Mouse (Mus musculus): ENCODE data around the gene 4933415F23Rik.
A peak's percentile ranks its signal among the peaks of the same experiment; 100 is the strongest.
"Not testable (repeated sequence)": the region's sequence is repeated elsewhere in the genome, so short reads cannot be mapped to it uniquely, and the experiment has no call there.

4933415F23Rik gene

GRCm38 (mm10) chr1:23102021-23102420 lies at the start of gene 4933415F23Rik:
TSS of gene 4933415F23Rik (minus strand) at chr1:23102253.
- no peak for DNase-seq (ENCODE audit: extremely low spot score, low read depth, low spot score)

DNA sequence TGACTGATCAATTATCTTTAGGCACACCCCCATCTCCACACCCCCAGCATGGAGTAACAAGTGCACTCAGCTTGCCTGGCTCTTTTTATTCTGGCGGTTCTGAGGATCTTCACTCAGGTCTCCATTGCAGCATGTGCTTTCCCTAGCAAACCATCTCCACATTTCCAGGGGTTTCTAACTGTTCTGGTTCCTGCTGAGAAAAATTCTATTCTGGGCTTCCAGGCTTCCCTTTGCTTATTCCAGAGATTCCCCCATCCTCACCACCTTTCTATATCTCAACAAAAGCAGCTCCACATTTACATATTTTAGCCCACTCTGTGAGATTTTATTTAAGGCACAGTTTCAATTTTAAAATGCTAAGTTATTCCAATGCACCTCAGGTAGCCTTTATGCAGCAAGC lies 49.7 kb upstream of the 4933415F23Rik start:
- DNase-seq (ENCODE audit: extremely low spot score, low read depth, low spot score) = no peak

DNA sequence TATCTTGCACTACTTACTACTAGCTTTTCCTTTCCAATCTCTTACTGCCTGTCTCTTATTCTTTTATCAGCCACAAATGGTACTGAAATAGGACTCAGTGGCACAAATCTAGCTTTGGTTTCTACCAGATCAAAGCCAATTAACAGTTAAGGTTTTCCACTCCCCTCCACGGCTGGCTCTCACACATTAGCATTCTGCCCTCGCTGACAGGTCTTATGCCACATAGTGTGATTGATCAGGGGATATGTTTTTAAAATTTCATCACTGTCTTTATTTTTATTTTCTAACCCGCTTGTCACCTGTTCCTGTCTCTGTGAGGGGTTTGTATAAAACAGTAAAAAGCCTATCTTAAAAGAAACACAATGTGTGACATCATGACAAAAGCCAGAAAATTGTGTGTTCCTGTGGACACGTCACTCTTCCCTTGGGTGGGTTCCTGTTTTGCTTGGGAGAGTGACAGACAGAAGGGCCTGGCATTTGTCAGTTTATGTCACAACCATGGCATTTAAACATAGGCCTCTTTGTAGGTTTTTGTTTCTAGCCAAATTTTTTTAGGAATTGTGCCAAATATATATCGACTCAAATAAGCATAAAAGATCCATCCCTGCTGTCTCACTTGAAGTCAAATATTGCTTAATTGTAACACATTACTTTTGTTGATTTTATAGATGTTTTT lies 44.3 kb upstream of the 4933415F23Rik start:
- DNase-seq (ENCODE audit: extremely low spot score, low read depth, low spot score) = no peak

DNA sequence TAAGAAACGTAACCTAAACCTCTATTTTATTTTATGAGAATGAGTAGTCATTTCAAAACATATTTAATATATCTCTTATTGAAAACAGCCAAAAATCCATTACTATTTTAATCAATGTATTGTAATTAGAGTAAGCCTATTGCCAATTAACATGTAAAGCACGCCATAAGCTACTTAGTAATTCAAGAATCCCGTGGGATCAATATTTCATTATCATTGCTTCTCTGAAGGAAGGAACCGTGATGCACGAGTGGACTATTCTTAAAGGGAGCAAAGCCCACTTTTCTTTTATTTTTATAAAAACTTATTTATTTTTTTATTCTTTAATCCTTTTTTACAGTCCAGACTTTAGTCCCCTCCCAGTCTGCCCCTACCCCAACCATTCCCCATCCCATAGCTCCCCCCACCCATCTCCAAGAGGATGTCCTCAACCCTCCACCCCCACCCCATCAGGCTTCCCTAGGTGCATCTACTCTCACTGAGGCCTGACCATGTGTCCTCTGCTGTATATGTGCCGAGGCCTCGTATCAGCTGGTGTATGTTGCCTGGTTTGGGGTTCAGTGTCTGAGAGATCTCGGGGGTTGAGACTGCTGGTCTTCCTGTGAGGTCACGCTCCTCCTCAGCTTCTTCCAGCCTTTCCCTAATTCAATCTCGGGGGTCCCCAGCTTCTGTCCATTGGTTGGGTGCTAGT lies 39.2 kb upstream of the 4933415F23Rik start:
- no peak for DNase-seq (ENCODE audit: extremely low spot score, low read depth, low spot score)

DNA sequence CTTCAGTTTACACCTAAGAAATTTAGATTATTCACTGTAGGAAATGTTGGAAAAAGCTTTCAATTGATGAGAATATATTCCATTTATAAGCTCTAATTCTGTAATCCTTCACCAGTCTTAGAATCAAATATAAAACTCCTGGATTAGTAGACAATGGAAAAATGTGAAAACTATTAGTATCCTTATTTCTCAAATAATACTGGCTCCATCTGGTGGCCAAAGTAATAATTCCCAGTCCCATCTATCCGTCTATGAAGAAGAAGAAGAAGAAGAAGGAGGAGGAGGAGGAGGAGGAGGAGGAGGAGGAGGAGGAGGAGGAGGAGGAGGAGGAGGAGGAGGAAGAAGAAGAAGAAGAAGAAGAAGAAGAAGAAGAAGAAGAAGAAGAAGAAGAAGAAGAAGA lies 38.5 kb upstream of the 4933415F23Rik start:
- not testable (repeated sequence) for DNase-seq (ENCODE audit: extremely low spot score, low read depth, low spot score)

DNA sequence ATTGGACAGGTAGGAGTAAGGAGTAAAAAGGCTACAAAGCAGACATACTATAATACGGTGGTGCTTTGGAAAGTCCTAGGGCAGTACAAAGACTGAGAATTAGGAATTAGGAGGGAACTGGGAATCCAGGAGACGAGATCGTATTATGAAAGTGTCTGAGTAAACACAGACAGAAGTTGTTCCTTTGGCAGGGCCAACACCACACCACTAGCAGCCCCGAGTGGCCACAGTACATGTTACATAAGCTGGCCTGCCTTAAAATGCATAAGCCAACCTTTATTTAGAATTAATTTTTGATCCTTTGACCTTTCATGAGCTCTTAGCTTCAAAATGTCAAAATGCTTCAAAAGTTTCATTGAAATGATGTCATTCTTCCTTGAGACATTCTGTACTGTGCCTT lies 18.8 kb upstream of the 4933415F23Rik start:
- DNase-seq (ENCODE audit: extremely low spot score, low read depth, low spot score) = no peak

DNA sequence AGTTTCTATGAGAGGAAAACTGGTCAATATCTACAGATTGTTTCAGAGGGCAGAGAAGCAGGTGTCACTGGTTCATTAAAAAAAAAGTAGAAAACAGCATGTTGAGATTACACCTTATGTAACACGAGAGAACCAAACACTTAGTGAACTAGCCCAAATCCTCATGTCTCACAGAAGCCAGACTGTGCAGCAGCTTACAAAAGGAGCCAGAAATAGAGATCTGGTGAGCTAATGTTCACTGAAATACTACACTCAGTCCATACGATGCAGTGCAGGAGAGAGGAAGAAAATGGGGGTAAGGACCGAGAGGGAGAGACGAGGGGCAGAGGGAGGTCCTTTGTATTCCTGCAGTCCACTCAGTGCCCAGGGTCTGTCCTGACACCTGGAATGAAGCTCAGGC lies 17.4 kb upstream of the 4933415F23Rik start:
- no peak for DNase-seq (ENCODE audit: extremely low spot score, low read depth, low spot score)

GRCm38 (mm10) chr1:23117423-23117822 lies 15.4 kb upstream of the 4933415F23Rik start:
- DNase-seq (ENCODE audit: extremely low spot score, low read depth, low spot score) = no peak

- DNase-seq (ENCODE audit: extremely low spot score, low read depth, low spot score) = no peak
Measured at GRCm38 (mm10) chr1:23109191-23109590, 7.1 kb upstream of the 4933415F23Rik start.

GRCm38 (mm10) chr1:23102881-23103280 lies 828 bp upstream of the 4933415F23Rik start:
- no peak for DNase-seq (ENCODE audit: extremely low spot score, low read depth, low spot score)

- no peak for DNase-seq (ENCODE audit: extremely low spot score, low read depth, low spot score)
Measured at GRCm38 (mm10) chr1:23099791-23100190, 2.3 kb downstream of the 4933415F23Rik start.

- DNase-seq (ENCODE audit: extremely low spot score, low read depth, low spot score) = no peak
Measured at GRCm38 (mm10) chr1:23098451-23098850, 3.6 kb downstream of the 4933415F23Rik start.

- DNase-seq (ENCODE audit: extremely low spot score, low read depth, low spot score) = no peak
Measured at GRCm38 (mm10) chr1:23097996-23098395, 4.1 kb downstream of the 4933415F23Rik start.

GRCm38 (mm10) chr1:23067715-23068114 lies 34.3 kb downstream of the 4933415F23Rik start:
- no peak for DNase-seq (ENCODE audit: extremely low spot score, low read depth, low spot score)

DNA sequence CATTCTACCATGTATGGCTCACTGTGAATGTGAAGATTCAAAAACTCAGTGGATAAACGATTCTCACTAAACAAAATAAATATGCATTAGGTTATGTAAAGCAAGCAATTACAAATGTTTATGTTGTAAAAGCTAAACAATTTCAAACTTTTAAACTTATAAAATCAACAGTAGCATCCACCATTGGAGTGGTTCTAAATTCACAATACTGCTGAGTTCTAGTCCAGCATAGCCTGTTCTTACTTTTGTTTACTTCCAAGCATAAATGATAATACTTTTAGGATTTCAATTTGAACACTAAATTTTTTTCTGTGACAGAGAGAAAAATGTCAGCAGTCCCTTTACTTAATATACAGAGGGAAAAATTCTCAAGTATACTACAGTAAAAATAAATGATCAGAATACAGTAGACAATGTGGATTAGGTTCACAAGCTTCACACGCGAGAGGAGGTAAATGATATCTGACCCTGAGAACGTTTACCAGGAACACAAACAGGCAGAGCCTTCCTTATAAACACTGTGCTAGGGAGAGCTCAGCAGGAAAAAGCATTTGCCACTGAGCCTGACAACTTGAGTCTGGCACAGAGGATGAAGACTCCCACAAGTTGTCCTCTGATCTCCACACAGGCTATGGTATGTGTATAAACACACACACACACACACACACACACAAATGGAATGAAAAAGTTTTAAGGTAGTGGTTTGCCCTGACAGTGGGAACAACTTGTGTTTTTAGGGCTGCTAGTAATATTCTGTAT lies 37.2 kb downstream of the 4933415F23Rik start:
- no peak for DNase-seq (ENCODE audit: extremely low spot score, low read depth, low spot score)

GRCm38 (mm10) chr1:23063946-23064345 lies 38.1 kb downstream of the 4933415F23Rik start:
- no peak for DNase-seq (ENCODE audit: extremely low spot score, low read depth, low spot score)

GRCm38 (mm10) chr1:23061614-23062373 lies 40.3 kb downstream of the 4933415F23Rik start:
- DNase-seq (ENCODE audit: extremely low spot score, low read depth, low spot score) = peak; percentile 44

DNA sequence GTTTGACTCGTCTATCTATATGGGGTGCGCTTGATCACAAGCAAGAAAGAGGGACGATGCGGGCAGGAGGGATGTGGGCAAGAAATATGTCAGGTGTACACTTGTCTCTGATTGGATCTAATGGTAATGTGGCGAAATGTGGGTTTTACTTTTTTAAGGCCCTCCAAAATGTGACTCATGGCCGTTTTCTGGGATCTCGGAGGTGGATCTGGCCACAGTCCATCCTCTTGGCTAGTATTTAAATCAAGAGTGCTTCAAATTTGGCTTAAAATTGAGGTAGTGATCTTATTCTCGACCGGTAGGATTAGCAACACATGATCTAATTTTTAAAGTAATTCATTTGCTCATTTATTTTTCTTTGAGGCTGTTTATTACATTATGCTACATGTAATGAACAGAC lies 42.0 kb downstream of the 4933415F23Rik start:
- DNase-seq (ENCODE audit: extremely low spot score, low read depth, low spot score) = no peak
